Mouse (Mus musculus): ENCODE measurements around the gene Ring1.
"Not testable (repeated sequence)": the region's sequence is repeated elsewhere in the genome, so short reads cannot be mapped to it uniquely, and the experiment has no call there.

Ring1 gene

GRCm38 (mm10) chr17:34000150-34000537 is 24.3 kb downstream of the Ring1 start, which contains the start of gene H2-K1:
TSS of gene H2-K1 (minus strand) at chr17:34000347.
- in situ Hi-C loops (cut with MboI; ENCODE audit: unreplicated experiment in 2 of 2), result loop anchor here (5.0 to 25.0 kb wide), 3 partner anchors 33 to 1387 kb away; partner anchors contain the start of genes H2-D1 (in 1 of the 2) and H2-Q4 (in 1 of the 2)

DNA sequence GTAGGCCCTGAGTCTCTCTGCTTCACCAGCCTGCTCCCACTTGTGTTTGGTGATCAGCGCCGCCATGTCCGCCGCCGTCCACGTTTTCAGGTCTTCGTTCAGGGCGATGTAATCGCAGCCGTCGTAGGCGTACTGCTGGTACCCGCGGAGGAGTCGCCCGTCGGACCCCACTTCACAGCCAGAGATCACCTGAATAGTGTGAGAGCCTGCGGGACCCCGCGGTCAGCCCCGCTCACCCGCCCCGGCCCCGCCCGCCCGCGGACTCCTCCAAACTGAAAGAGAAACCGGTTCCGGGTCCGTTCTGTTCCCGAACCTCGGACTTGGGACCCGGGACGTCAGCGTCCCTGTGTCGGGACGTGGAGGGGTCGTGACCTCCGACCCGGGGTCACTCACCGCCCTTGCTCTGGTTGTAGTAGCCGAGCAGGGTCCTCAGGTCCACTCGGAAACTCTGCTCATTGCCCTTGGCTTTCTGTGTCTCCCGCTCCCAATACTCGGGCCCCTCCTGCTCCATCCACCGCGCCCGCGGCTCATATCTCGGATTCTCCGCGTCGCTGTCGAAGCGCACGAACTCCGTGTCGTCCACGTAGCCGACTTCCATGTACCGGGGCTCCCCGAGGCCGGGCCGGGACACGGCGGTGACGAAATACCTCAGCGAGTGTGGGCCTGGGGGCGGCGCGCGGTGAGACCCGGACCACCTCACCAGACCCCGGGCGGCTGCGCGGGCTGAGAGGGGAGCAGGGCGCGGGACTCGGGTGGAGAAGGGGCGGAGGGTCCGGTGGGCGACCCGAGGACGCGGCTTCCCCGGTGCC is 24.9 kb downstream of the Ring1 start:
- in situ Hi-C loops (cut with MboI; ENCODE audit: unreplicated experiment in 2 of 2), result loop anchor here (5.0 to 25.0 kb wide), 3 partner anchors 32 to 1388 kb away; partner anchors contain the start of genes H2-D1 (in 1 of the 2) and H2-Q4 (in 1 of the 2)

DNA sequence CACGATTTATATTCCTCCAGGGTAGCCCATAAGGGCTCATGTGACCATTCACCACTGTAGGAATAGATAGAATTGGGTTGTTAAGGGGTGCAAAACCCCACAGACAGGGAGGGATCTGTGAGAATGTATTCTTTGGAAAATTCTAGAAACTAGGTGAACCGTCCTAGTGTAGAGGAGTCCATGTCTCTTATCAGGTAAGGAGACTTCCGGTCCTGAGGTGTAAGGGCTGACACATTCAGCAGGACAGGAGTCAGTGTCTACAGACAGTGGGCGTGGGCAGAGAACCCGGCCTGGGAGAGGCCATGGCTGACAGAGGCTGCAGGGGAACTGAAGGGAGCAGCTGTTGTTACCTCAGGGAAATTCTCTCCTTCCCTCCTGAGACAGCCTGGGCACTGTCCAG is 25.8 kb downstream of the Ring1 start:
- in situ Hi-C loops (cut with MboI; ENCODE audit: unreplicated experiment in 2 of 2), result not testable (repeated sequence)

DNA sequence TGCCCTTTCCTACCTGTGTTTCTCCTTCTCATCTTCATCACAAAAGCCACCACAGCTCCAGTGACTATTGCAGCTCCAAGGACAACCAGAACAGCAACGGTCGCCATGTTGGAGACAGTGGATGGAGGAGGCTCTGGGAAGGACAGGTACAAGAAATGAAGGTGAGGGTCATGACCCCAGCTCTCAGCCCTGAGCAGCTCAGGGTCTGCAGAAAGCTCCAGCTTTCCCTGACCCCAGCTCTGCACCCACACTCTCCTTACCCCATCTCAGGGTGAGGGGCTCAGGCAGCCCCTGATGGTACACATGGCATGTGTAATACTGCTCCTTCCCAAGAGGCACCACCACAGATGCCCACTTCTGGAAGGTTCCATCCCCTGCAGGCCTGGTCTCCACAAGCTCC is 27.5 kb downstream of the Ring1 start:
- in situ Hi-C loops (cut with MboI; ENCODE audit: unreplicated experiment in 2 of 2), result not testable (repeated sequence)

GRCm38 (mm10) chr17:33995651-33996050 is 28.8 kb downstream of the Ring1 start:
- in situ Hi-C loops (cut with MboI; ENCODE audit: unreplicated experiment in 2 of 2), result no loop called here

DNA sequence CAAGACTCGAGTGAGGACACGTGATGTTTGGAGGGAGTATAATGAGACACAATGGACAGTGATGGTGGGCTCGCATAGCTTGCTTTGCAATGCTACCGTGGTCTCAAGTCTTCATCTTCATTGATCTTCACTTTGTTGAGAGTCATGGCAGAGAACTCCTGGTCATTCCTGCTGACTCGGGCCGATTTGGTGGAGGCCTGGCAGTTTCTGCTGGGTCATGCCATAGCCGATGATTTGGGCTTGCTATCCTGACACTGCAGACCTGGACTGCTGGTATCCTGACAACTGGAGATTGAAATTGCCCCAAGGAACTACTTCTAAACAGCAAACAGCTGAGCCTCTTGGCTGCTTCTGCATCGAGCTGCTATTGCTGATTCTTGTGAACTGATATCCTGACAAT is 29.5 kb downstream of the Ring1 start:
- in situ Hi-C loops (cut with MboI; ENCODE audit: unreplicated experiment in 2 of 2), result loop anchor here in 1 of 2 experiments (5.0 kb wide), 1 partner anchor 1272 kb away; no protein-coding TSS in a partner anchor

DNA sequence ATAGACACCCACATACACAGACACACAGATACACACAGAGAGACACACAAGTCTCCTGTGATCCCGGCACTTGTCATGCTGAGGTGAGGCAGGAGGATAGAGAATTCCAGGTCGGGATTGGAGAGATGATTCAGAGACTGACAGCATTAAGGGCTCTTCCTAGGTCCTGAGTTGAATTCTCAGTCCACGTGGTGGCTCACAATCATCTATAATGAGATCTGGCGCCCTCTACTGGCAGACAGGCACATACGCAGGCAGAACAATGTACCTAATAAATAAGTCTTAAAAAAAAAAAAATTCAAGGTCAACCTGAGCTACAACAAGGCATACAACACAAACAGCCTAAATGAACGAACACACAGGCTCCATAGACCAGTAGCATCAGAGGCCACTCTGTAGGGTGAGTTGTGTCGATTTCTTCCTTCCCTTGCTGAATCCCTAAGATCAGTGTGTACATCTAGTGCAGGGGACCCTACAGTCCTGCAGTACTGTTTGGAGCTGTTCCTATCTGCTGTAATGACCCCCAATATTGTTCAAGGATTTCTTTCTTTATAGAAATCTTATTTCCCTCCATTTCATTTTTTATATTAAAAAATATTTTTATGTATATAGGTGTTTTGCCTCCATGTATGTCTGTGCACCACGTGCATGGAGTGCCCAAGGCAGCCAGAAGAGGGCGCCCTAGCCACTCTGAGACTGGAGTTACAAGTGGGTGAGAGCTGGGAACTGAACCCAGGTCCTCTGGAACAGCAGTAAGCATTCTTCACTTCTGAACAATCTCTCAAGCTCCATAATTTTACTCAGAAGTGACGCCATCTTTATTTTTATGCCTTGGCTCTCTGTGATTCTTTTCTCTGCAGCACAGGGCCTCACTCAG is 32.5 kb downstream of the Ring1 start:
- in situ Hi-C loops (cut with MboI; ENCODE audit: unreplicated experiment in 2 of 2), result loop anchor here in 1 of 2 experiments (5.0 kb wide), 1 partner anchor 1275 kb away; no protein-coding TSS in a partner anchor

GRCm38 (mm10) chr17:33982136-33982535 is 42.3 kb downstream of the Ring1 start:
- in situ Hi-C loops (cut with MboI; ENCODE audit: unreplicated experiment in 2 of 2), result loop anchor here in 1 of 2 experiments (10.0 kb wide), 1 partner anchor 87 kb away; the partner anchor contains the start of gene Kifc1

DNA sequence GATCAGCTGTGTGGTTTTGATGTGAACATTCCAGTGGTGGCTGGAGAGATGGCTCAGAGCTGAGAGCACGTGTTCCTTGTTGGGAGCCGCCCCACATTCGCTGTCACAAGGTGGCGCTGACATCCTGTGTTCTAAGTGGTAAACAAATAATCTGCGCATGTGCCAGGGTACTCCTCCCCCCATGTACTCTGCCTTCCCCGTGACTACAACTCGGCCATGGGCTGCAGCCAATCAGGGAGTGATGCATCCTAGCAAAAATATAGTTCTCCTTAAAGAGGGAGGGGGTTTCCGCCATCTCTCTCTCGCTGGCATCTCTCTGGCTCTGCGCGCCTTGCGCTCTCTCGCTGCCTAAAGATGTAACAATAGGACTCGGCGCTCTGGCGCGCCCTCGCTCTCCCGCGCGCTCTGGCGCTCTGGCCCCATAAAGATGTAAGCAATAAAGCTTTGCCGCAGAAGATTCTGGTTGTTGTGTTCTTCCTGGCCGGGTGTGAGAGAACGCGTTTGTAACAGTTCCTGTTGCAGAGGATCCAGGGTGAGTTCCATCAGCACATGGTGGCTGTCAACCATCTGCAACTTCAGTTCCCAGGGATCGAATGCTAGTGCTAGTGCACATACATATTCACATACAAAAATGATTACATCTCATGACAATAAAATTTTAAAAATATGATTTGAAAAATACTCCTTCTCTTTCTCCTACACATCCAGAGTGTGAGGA is 43.1 kb downstream of the Ring1 start:
- in situ Hi-C loops (cut with MboI; ENCODE audit: unreplicated experiment in 2 of 2), result loop anchor here in 1 of 2 experiments (10.0 kb wide), 1 partner anchor 87 kb away; the partner anchor contains the start of gene Kifc1

DNA sequence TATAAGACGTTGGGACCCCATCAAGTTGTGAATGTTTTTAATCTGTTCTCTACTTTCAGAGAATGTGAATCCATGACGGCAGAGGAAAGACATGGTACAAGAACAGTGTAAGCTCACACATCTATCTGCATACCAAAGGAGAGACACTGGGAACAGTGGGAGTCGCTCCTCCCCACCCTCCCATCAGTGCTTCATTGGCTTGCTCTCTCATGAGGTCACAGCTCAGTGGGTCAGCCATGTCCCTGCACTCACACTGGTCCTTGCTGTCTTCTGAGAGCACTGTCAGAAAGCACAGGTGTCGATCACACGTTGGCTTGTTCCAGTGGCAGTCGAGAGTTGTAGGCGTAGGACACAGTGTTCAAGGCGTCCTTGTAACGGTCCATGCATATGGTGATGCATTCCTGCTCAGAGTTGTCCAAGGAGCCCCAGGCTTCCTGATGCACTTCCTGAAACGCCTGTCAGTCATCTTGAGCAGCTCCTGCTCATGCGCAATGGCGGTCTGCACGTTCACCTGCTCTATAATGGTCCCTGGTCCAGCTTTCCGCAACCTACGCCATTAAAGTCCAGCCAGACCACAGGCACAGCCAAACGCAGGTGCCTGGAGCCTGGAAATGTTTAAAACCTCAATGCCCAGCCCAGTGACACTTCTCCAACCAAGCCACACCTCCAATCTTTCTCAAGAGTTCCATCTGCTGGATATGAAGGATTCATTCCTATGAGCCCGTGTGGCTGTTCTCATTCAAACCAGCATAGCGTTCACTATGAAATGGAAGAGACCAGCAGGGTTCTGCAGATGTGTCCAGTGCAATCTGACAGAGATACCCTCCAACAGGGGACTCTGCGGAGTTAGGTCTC is 44.1 kb downstream of the Ring1 start:
- in situ Hi-C loops (cut with MboI; ENCODE audit: unreplicated experiment in 2 of 2), result loop anchor here in 1 of 2 experiments (10.0 kb wide), 1 partner anchor 86 kb away; the partner anchor contains the start of gene Kifc1

DNA sequence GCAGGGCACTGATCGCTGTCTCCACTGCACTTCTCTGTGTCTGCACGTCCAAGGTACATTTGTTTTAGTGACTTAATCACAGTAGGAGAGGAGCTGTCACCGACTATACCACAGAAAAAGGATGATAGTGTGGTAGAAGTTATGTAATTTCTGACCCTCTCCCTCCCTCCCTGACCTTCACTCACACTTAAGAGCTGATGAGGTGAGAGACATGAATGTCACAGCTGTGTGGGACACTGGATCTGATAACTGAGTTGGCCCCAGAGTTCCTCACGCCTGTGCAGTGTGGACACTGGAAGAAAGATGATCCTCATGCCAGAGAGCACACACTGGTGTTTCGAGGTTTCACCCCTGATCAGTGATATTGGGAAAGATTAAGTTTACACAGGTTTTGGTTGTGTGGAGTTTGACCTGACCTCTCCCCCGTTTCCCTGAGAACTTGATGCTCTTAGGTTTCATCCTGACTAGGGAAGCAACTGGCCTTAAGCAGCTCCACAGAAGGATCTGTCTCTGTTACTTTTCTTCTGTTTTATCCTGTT is 44.9 kb downstream of the Ring1 start:
- in situ Hi-C loops (cut with MboI; ENCODE audit: unreplicated experiment in 2 of 2), result loop anchor here in 1 of 2 experiments (10.0 kb wide), 1 partner anchor 85 kb away; the partner anchor contains the start of gene Kifc1

GRCm38 (mm10) chr17:33978631-33979031 is 45.8 kb downstream of the Ring1 start:
- in situ Hi-C loops (cut with MboI; ENCODE audit: unreplicated experiment in 2 of 2), result no loop called here

GRCm38 (mm10) chr17:33977861-33978557 is 46.5 kb downstream of the Ring1 start:
- in situ Hi-C loops (cut with MboI; ENCODE audit: unreplicated experiment in 2 of 2), result no loop called here

GRCm38 (mm10) chr17:33973572-33973971 is 50.9 kb downstream of the Ring1 start:
- in situ Hi-C loops (cut with MboI; ENCODE audit: unreplicated experiment in 2 of 2), result loop anchor here (5.0 kb wide), 1 partner anchor 1299 kb away; no protein-coding TSS in a partner anchor

- in situ Hi-C loops (cut with MboI; ENCODE audit: unreplicated experiment in 2 of 2), result loop anchor here (5.0 kb wide), 1 partner anchor 1300 kb away; no protein-coding TSS in a partner anchor
Observed at GRCm38 (mm10) chr17:33972691-33973090, 51.8 kb downstream of the Ring1 start.
